Mouse (Mus musculus) embryonic fibroblast, embryonic 13.5 days (primary cell): ENCODE results near the gene Anln. TPM values are rescaled to one million over a fixed set of nuclear protein-coding genes. Genes with fewer than 3 reads are reported as not detected.

ENCODE experiments used
- H3K27ac ChIP-seq: 2 replicates; pipeline ENCODE4 v1.5.1; 2012; ENCODE audit warnings: low read length, control low read depth, inconsistent platforms; ENCODE audit not compliant: insufficient read depth
- H3K4me1 ChIP-seq: 2 replicates; pipeline ENCODE4 v1.6.1; 2011; ENCODE audit warnings: low read length; ENCODE audit not compliant: control insufficient read depth, insufficient read depth
- H3K4me3 ChIP-seq: 2 replicates; pipeline ENCODE4 v1.5.1; 2011; ENCODE audit warnings: mild to moderate bottlenecking, control low read depth, low read length; ENCODE audit not compliant: insufficient read depth
- CTCF ChIP-seq: IDR thresholded peaks from 2 replicates; pipeline ENCODE4 v1.5.1; 2011; ENCODE audit warnings: mild to moderate bottlenecking, control low read depth, low read length, moderate library complexity, borderline replicate concordance; ENCODE audit not compliant: insufficient read depth
- POLR2A ChIP-seq: IDR thresholded peaks from 2 replicates; pipeline ENCODE4 v1.6.1; 2011; ENCODE audit warnings: low read depth, mild to moderate bottlenecking, control low read depth, low read length, moderate library complexity
- polyA plus RNA-seq: library from polyadenylated mRNA; stranded (reverse); fragments of >200 nt; gene quantifications from 2 replicates; pipeline ENCODE4 v1.2.4, GENCODE M21; 2011; ENCODE audit warnings: low read depth; ENCODE audit not compliant: missing spikeins, insufficient read length

Anln gene
- 89.1 and 107 TPM in 2 replicates for polyA plus RNA-seq

GRCm38 (mm10) chr9:22389021-22389476 lies at the start of gene Anln:
Anln (minus strand) TSS chr9:22389188.
- Histone ChIP-seq H3K4me3 (peak within 1 kb of the TSS; percentile 73), H3K4me1 (peaks cover 14% of the 10 kb centered on the region), H3K27ac (peak within 1 kb of the TSS; percentile 95)
- peak; percentile 98 for TF ChIP-seq POLR2A
- no peak for TF ChIP-seq CTCF

DNA sequence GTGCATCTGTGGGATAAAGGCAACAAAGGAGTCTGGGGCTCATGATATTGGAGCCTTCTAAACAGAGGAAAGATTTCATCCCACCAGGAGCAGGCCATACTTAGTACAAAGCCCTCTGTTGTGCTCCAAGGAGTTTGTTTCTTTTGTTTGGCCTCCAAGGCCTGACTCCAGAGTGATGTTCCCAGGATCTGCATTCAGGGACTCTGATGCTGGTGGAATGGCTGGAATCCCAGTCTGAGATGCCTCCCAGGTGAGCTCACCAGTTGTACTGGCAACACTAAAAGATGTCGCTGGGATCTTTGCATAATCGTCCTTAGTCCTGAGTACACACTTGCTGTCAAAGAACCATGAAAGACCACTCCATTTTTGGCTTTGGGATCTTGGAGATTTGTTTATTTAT lies 45.1 kb upstream of the Anln start:
- Histone ChIP-seq H3K4me3 (no peak overlapping the region), H3K27ac (no peak overlapping the region), H3K4me1 (peaks cover 3% of the 10 kb centered on the region)
- TF ChIP-seq POLR2A (no peak), CTCF (no peak)

- peaks cover 9% of the 10 kb centered on the region for H3K4me1 ChIP-seq
- H3K27ac ChIP-seq, result no peak overlapping the region
- no peak for TF ChIP-seq POLR2A
- TF ChIP-seq CTCF, result no peak
- H3K4me3 ChIP-seq, result no peak overlapping the region
These were observed 44.2 kb upstream of the Anln start for GRCm38 (mm10) chr9:22433221-22433620.

DNA sequence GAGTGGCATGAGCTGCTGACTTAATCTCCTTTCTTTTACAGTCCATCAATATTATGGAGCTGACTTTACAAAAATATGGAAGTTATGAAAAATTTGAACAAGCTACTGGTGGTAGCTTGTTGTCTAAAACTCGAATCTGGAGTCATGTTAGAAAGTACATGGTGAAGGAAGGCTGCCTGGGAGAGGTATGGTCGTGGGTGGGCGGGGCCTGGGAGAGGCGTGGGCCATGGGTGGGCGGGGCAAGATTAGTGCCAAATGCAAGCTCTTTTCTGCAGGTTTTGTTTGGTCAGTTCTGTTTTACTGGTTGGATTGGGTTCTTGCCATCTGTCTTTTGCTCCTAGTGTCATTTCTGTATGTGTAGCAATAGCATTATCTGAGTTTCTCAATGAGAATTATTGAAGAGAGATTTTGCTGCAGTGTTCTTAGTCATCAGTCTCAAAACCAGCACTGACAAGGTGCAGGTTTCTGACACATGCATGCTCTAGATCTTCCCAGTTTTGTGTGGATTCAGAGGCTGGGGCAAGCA lies 41.4 kb upstream of the Anln start:
- Histone ChIP-seq H3K4me1 (peaks cover 9% of the 10 kb centered on the region), H3K27ac (no peak overlapping the region)

GRCm38 (mm10) chr9:22429533-22430241 lies 40.7 kb upstream of the Anln start:
- Histone ChIP-seq H3K27ac (no peak overlapping the region), H3K4me3 (no peak overlapping the region), H3K4me1 (peaks cover 9% of the 10 kb centered on the region)
- TF ChIP-seq POLR2A (no peak), CTCF (no peak)

More for the DNA sequence above, 41.4 kb upstream of the Anln start:
- no peak overlapping the region for H3K4me3 ChIP-seq
- TF ChIP-seq CTCF (no peak), POLR2A (no peak)

- H3K4me1 ChIP-seq, result peaks cover 9% of the 10 kb centered on the region
- H3K27ac ChIP-seq, result no peak overlapping the region
- TF ChIP-seq POLR2A (no peak), CTCF (no peak)
- no peak overlapping the region for H3K4me3 ChIP-seq
These were observed 39.9 kb upstream of the Anln start for GRCm38 (mm10) chr9:22428666-22429410.

GRCm38 (mm10) chr9:22428028-22428665 lies 39.2 kb upstream of the Anln start:
- Histone ChIP-seq H3K4me3 (no peak overlapping the region), H3K27ac (no peak overlapping the region)
- TF ChIP-seq CTCF, result no peak
- TF ChIP-seq POLR2A, result no peak

GRCm38 (mm10) chr9:22424719-22425118 lies 35.7 kb upstream of the Anln start:
- TF ChIP-seq POLR2A (no peak), CTCF (no peak)
- Histone ChIP-seq H3K27ac (no peak overlapping the region), H3K4me1 (peaks cover 9% of the 10 kb centered on the region), H3K4me3 (no peak overlapping the region)

More at GRCm38 (mm10) chr9:22428028-22428665, 39.2 kb upstream of the Anln start:
- H3K4me1 ChIP-seq, result peaks cover 9% of the 10 kb centered on the region

DNA sequence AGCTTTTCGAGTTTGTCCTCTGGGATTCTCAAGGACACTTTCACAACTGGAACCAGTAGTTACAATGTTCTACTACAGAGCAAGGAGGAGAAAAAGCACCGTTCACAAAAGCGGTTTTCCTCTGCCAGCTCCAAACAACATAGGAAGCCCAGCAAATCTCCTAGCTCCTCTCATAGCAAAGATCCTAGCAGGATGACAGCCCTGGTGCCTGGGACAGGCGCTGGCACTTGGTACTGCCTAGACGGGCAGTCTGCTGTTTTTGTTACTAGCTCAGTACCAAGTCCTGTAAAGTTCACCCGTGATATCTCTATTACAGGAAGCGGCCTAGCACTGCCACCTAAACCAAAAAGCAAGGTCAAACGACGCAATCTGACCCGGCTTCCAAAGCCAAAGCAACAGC lies 35.2 kb upstream of the Anln start:
- no peak overlapping the region for H3K4me3 ChIP-seq
- H3K27ac ChIP-seq, result no peak overlapping the region
- H3K4me1 ChIP-seq, result peaks cover 8% of the 10 kb centered on the region; the same call in 1 of the 2 replicates
- TF ChIP-seq POLR2A (no peak), CTCF (no peak)
